Mouse (Mus musculus) regulatory T cell (primary cell): ENCODE measurements around the gene Arnt2.

ENCODE experiments used
- in situ Hi-C: fragments of 300-600 bp; cut with MboI, MseI; formaldehyde crosslinking; loops from one replicate; pipeline ENCODE4 v1.15.1; 2025; ENCODE audit warnings: high pct_unique_total_duplicates

Gene Arnt2

GRCm38 (mm10) chr7:84409896-84410521 lies at the start of gene Arnt2:
Gene Arnt2 (minus strand): TSS chr7:84410176.
- in situ Hi-C loops: no loop called here

- in situ Hi-C loops: no loop called here
Measured at GRCm38 (mm10) chr7:84451681-84452080, 41.7 kb upstream of the Arnt2 start.

- in situ Hi-C loops: no loop called here
Measured at GRCm38 (mm10) chr7:84449066-84449465, 39.1 kb upstream of the Arnt2 start.

- in situ Hi-C loops: no loop called here
Measured at GRCm38 (mm10) chr7:84448512-84448911, 38.5 kb upstream of the Arnt2 start.

GRCm38 (mm10) chr7:84447740-84448435 lies 37.9 kb upstream of the Arnt2 start:
- in situ Hi-C loops: no loop called here

- in situ Hi-C loops: no loop called here
Measured at GRCm38 (mm10) chr7:84447060-84447459, 37.1 kb upstream of the Arnt2 start.

GRCm38 (mm10) chr7:84442343-84442911 lies 32.5 kb upstream of the Arnt2 start:
- in situ Hi-C loops: no loop called here

- in situ Hi-C loops: no loop called here
Measured at GRCm38 (mm10) chr7:84439606-84440005, 29.6 kb upstream of the Arnt2 start.

GRCm38 (mm10) chr7:84434901-84435300 lies 24.9 kb upstream of the Arnt2 start:
- in situ Hi-C loops: no loop called here

GRCm38 (mm10) chr7:84432151-84432550 lies 22.2 kb upstream of the Arnt2 start:
- in situ Hi-C loops: no loop called here

- in situ Hi-C loops: loop anchor here (10.0 kb wide), 1 partner anchor 1778 kb away; no protein-coding TSS in a partner anchor
Measured at GRCm38 (mm10) chr7:84427221-84427620, 17.2 kb upstream of the Arnt2 start.

GRCm38 (mm10) chr7:84424670-84425385 lies 14.9 kb upstream of the Arnt2 start:
- in situ Hi-C loops: loop anchor here (10.0 kb wide), 1 partner anchor 1780 kb away; no protein-coding TSS in a partner anchor

GRCm38 (mm10) chr7:84421753-84422152 lies 11.8 kb upstream of the Arnt2 start:
- in situ Hi-C loops: loop anchor here (10.0 kb wide), 1 partner anchor 1783 kb away; no protein-coding TSS in a partner anchor

- in situ Hi-C loops: loop anchor here (10.0 kb wide), 1 partner anchor 1784 kb away; no protein-coding TSS in a partner anchor
Measured at GRCm38 (mm10) chr7:84421291-84421665, 11.3 kb upstream of the Arnt2 start.

- in situ Hi-C loops: loop anchor here (10.0 kb wide), 1 partner anchor 1784 kb away; no protein-coding TSS in a partner anchor
Measured at GRCm38 (mm10) chr7:84420581-84421290, 10.8 kb upstream of the Arnt2 start.

- in situ Hi-C loops: no loop called here
Measured at GRCm38 (mm10) chr7:84417441-84417840, 7.5 kb upstream of the Arnt2 start.

GRCm38 (mm10) chr7:84412570-84412969 lies 2.6 kb upstream of the Arnt2 start:
- in situ Hi-C loops: no loop called here

GRCm38 (mm10) chr7:84409241-84409895 lies 608 bp downstream of the Arnt2 start:
- in situ Hi-C loops: no loop called here

- in situ Hi-C loops: no loop called here
Measured at GRCm38 (mm10) chr7:84408282-84408681, 1.7 kb downstream of the Arnt2 start.

GRCm38 (mm10) chr7:84403371-84403770 lies 6.6 kb downstream of the Arnt2 start:
- in situ Hi-C loops: no loop called here
